Mouse (Mus musculus): ENCODE results near the gene Sft2d1.

- no peak for TF ChIP-seq POLR2A (IDR thresholded peaks at IDR 0.05; ENCODE audit: extremely low read depth, insufficient read depth, low read length)
- no peak for TF ChIP-seq CTCF (IDR thresholded peaks at IDR 0.05; ENCODE audit: low read depth, low read length)
Observed at GRCm38 (mm10) chr17:8351088-8351487, 40.2 kb downstream of the Sft2d1 start.

All from liver, adult 2 months (tissue).